Mouse (Mus musculus) lung, postnatal 10 days (tissue): ENCODE data around the gene Kif1a.

Experiments used
- DNase-seq: peaks from one replicate; pipeline ENCODE4 v3.0.0; 2021

The Kif1a gene

GRCm38 (mm10) chr1:93092582-93092981 is 9.2 kb downstream of the Kif1a start:
- DNase-seq, result no peak

GRCm38 (mm10) chr1:93085136-93085535 is 16.6 kb downstream of the Kif1a start:
- DNase-seq, result peak; percentile 56

GRCm38 (mm10) chr1:93083420-93084285 is 18.1 kb downstream of the Kif1a start:
- no peak for DNase-seq

- DNase-seq, result no peak
These were observed 19.6 kb downstream of the Kif1a start for GRCm38 (mm10) chr1:93082121-93082520.

- DNase-seq, result peak; percentile 68
These were observed 20.7 kb downstream of the Kif1a start for GRCm38 (mm10) chr1:93080930-93081589.

- DNase-seq, result no peak
These were observed 22.1 kb downstream of the Kif1a start for GRCm38 (mm10) chr1:93079602-93080001.

GRCm38 (mm10) chr1:93072279-93072865 is 29.4 kb downstream of the Kif1a start:
- DNase-seq, result peak; percentile 39

- peak; percentile 36 for DNase-seq
These were observed 30.2 kb downstream of the Kif1a start for GRCm38 (mm10) chr1:93071487-93071971.

GRCm38 (mm10) chr1:93070881-93071280 is 30.9 kb downstream of the Kif1a start:
- DNase-seq, result no peak

- DNase-seq, result no peak
These were observed 33.2 kb downstream of the Kif1a start for GRCm38 (mm10) chr1:93068553-93068952.

GRCm38 (mm10) chr1:93065654-93066053 is 36.1 kb downstream of the Kif1a start:
- no peak for DNase-seq

GRCm38 (mm10) chr1:93063694-93064093 is 38.1 kb downstream of the Kif1a start:
- DNase-seq, result peak; percentile 78

GRCm38 (mm10) chr1:93051124-93051833 is 50.5 kb downstream of the Kif1a start:
- DNase-seq, result no peak

GRCm38 (mm10) chr1:93050071-93050470 is 51.7 kb downstream of the Kif1a start:
- DNase-seq, result no peak

GRCm38 (mm10) chr1:93046153-93046789 is 55.5 kb downstream of the Kif1a start:
- no peak for DNase-seq

- DNase-seq, result no peak
These were observed 65.8 kb downstream of the Kif1a start for GRCm38 (mm10) chr1:93035981-93036380.

- DNase-seq, result no peak
These were observed 67.8 kb downstream of the Kif1a start for GRCm38 (mm10) chr1:93033989-93034388.

GRCm38 (mm10) chr1:93031199-93031598 is 70.6 kb downstream of the Kif1a start:
- no peak for DNase-seq

GRCm38 (mm10) chr1:93030060-93030459 is 71.7 kb downstream of the Kif1a start:
- no peak for DNase-seq

- DNase-seq, result no peak
These were observed 72.4 kb downstream of the Kif1a start for GRCm38 (mm10) chr1:93029387-93029786.

GRCm38 (mm10) chr1:93026600-93026999 is 75.2 kb downstream of the Kif1a start:
- no peak for DNase-seq

- no peak for DNase-seq
These were observed 81.1 kb downstream of the Kif1a start for GRCm38 (mm10) chr1:93020602-93021001.
